8 mouse cellular contexts compared by ENCODE assay signal in genomic region chr8:20822434-20822833, GRCm38 (mm10).
DNase-seq lines count a peak whose midpoint lies in the region; TF ChIP-seq lines count a peak whose summit lies in the region.
"Not testable (repeated sequence)": the region's sequence is repeated elsewhere in the genome, so short reads cannot be mapped to it uniquely, and the experiment has no call there.

No protein-coding gene starts in this region.

- not testable (repeated sequence) for TF ChIP-seq CTCF in kidney, adult 2 months (conservative IDR thresholded peaks at IDR 0.05; ENCODE audit: insufficient read depth, insufficient read length, low read depth, low read length)

- WGBS in kidney, adult 2 months = 65% methylated on average over 3 of the region's 5 CpGs

- not testable (repeated sequence) for H3K4me1 ChIP-seq in kidney, adult 2 months (ENCODE audit: control insufficient read depth, insufficient read depth, low read length)

- H3K27ac ChIP-seq in kidney, adult 2 months (ENCODE audit: insufficient read depth, low read depth, low read length) = not testable (repeated sequence)

- DNase-seq in adrenal gland, adult 2 months = peak; percentile 24
- DNase-seq in cerebellum, postnatal 25 days = peak; percentile 11 to 40
- DNase-seq in gastrocnemius, postnatal 4 days (ENCODE audit: low spot score in 2 of 2) = peak; percentile 43 to 49
- peak; percentile 53 for DNase-seq in kidney, adult 2 months
- DNase-seq in layer of hippocampus, postnatal 25 days (ENCODE audit: extremely low spot score in 1 of 2, low spot score in 1 of 2) = peak; percentile 10 to 28
- peak; percentile 13 for DNase-seq in lung, postnatal 36 days
- DNase-seq in right cerebral cortex, postnatal 4 days = peak; percentile 4
- peak; percentile 16 for DNase-seq in thymus, postnatal 4 days

- TF ChIP-seq POLR2A in kidney, adult 2 months (IDR thresholded peaks at IDR 0.05; ENCODE audit: low read depth, low read length) = not testable (repeated sequence)

- H3K36me3 ChIP-seq in kidney, adult 2 months (ENCODE audit: control insufficient read depth, insufficient read depth, low read length) = not testable (repeated sequence)

- H3K27me3 ChIP-seq in kidney, adult 2 months (replicated peaks; ENCODE audit: control insufficient read depth, insufficient read depth, low read length) = not testable (repeated sequence)

- not testable (repeated sequence) for H3K4me3 ChIP-seq in kidney, adult 2 months (ENCODE audit: insufficient read depth, low read depth, low read length)
